23 mouse cellular contexts compared by ENCODE assay signal in genomic region chr19:55729376-55729775, GRCm38 (mm10). TPM values are rescaled to one million over a fixed set of nuclear protein-coding genes. Genes with fewer than 3 reads are reported as not detected.
A peak's percentile ranks its signal among the peaks of the same experiment; 100 is the strongest.
DNase-seq lines count a peak whose midpoint lies in the region; ATAC-seq and TF ChIP-seq lines count a peak whose summit lies in the region.
"Had no signal": no experiment of that assay in that cellular context is flagged by ENCODE, and none has a peak within 500 bp of the region (broad histone marks: within the 10 kb centered on the region; RNA-seq: fewer than 3 reads in every experiment).

No protein-coding gene starts in this region.

- H3K4me1 ChIP-seq in forebrain, embryonic 10.5 days: peaks cover 13% of the 10 kb centered on the region
- no peaks in the 10 kb centered on the region for H3K4me1 ChIP-seq in forebrain, postnatal 0 days (ENCODE audit: insufficient read depth)
- H3K4me1 ChIP-seq: forebrain, embryonic 13.5 days; hindbrain, embryonic 15.5 days had no signal

- H3K4me2 ChIP-seq in forebrain, postnatal 0 days (ENCODE audit: low read depth): no peak overlapping the region
- H3K4me2 ChIP-seq: embryonic facial prominence, embryonic 13.5 days; forebrain, embryonic 13.5 days; heart, embryonic 11.5 days; hindbrain, embryonic 12.5 days; hindbrain, embryonic 15.5 days had no signal

- H3K9me3 ChIP-seq in forebrain, embryonic 10.5 days: no peaks in the 10 kb centered on the region; the same call in 1 of the 2 replicates
- no peaks in the 10 kb centered on the region for H3K9me3 ChIP-seq in forebrain, postnatal 0 days (ENCODE audit: low read length)
- H3K9me3 ChIP-seq: embryonic facial prominence, embryonic 13.5 days; forebrain, embryonic 13.5 days; hindbrain, embryonic 12.5 days; hindbrain, embryonic 15.5 days had no signal

- 0 out of 2 replicates have a peak, but pooled peaks cover 10% of the 10 kb centered on the region for H3K27me3 ChIP-seq in forebrain, embryonic 10.5 days (ENCODE audit: poor library complexity, severe bottlenecking)
- no peaks in the 10 kb centered on the region for H3K27me3 ChIP-seq in forebrain, postnatal 0 days (ENCODE audit: insufficient read depth, low read length)
- H3K27me3 ChIP-seq: forebrain, embryonic 13.5 days; hindbrain, embryonic 15.5 days had no signal

- TF ChIP-seq CTCF in forebrain, postnatal 0 days (IDR thresholded peaks at IDR 0.05; ENCODE audit: low read depth): no peak

- no peaks in the 10 kb centered on the region for H3K36me3 ChIP-seq in forebrain, embryonic 10.5 days (replicated peaks)
- no peaks in the 10 kb centered on the region for H3K36me3 ChIP-seq in forebrain, postnatal 0 days (ENCODE audit: insufficient read depth)
- H3K36me3 ChIP-seq: embryonic facial prominence, embryonic 13.5 days; G1E; hindbrain, embryonic 12.5 days; hindbrain, embryonic 15.5 days had no signal

- H3K4me3 ChIP-seq in forebrain, embryonic 10.5 days: no peak overlapping the region
- H3K4me3 ChIP-seq in forebrain, postnatal 0 days (ENCODE audit: low read depth, low read length): no peak overlapping the region
- H3K4me3 ChIP-seq: embryonic facial prominence, embryonic 13.5 days; erythroblast, embryonic 14.5 days; forebrain, embryonic 13.5 days; gastrocnemius, adult 2 months; hindbrain, embryonic 12.5 days; hindbrain, embryonic 15.5 days had no signal

- 83% methylated on average over 8 of the region's 8 CpGs for WGBS in forebrain, embryonic 10.5 days
- WGBS in forebrain, postnatal 0 days: 86% methylated on average over 8 of the region's 8 CpGs

- H3K9ac ChIP-seq in forebrain, postnatal 0 days: no peak overlapping the region
- H3K9ac ChIP-seq: embryonic facial prominence, embryonic 13.5 days; forebrain, embryonic 13.5 days; hindbrain, embryonic 12.5 days; hindbrain, embryonic 15.5 days had no signal

- no peak for ATAC-seq in forebrain, postnatal 0 days
- ATAC-seq: forebrain, embryonic 13.5 days; forebrain, embryonic 16.5 days had no signal

- DNase-seq in forebrain, embryonic 10.5 days (ENCODE audit: extremely low spot score, low spot score): no peak
- no peak for DNase-seq in forebrain, postnatal 0 days
- DNase-seq in ES-CJ7 (ENCODE audit: low read depth, low spot score) (peak; percentile 85), ZHBTc4 (ENCODE audit: low read depth, low spot score) (peak; percentile 88)
- no peak for DNase-seq in urinary bladder, postnatal 25 days (ENCODE audit: low spot score)
- no peak for DNase-seq in thymus, postnatal 4 days
- no peak for DNase-seq in kidney, postnatal 10 days
- DNase-seq: adrenal gland, postnatal 10 days; adrenal gland, postnatal 36 days; cerebellum, adult 18-20 months; cerebellum, adult 9-10 months; cerebellum, postnatal 14 days; gastrocnemius, adult 2 months; gastrocnemius, postnatal 14 days; heart, adult 11 months had no signal

- H3K27ac ChIP-seq in forebrain, embryonic 10.5 days: peak overlapping the region; percentile 44; the same call in 1 of the 2 replicates
- no peak overlapping the region for H3K27ac ChIP-seq in forebrain, postnatal 0 days (ENCODE audit: low read depth, low read length)
- H3K27ac ChIP-seq: embryonic facial prominence, embryonic 13.5 days; forebrain, embryonic 13.5 days; gastrocnemius, adult 2 months; hindbrain, embryonic 12.5 days; hindbrain, embryonic 15.5 days had no signal

RNA-seq across cellular contexts. Expression of gene Tcf7l2, which starts 12.2 kb away (rescaled TPM):
- 96.2 and 105 TPM in 2 replicates for polyA plus RNA-seq in forebrain, embryonic 10.5 days (2016; fragmentation: Nextera tagmentation; extraction: Ambion mirVana)
- total RNA-seq in forebrain, postnatal 0 days (2014; rRNA removed): 10.8 and 17.7 TPM in 2 replicates
- 113 and 282 TPM in 2 replicates for polyA plus RNA-seq in forebrain, postnatal 0 days (2015; fragmentation: Nextera tagmentation; extraction: Ambion mirVana)

Comparison
In these comparisons a context has a peak if more than half of its experiments do, and no peak if none do; other contexts are left out.
1. DNase-seq: peak in ES-CJ7 (single experiment) and ZHBTc4 (single experiment); none in forebrain, embryonic 10.5 days (single experiment), forebrain, postnatal 0 days (single experiment), urinary bladder, postnatal 25 days (single experiment), thymus, postnatal 4 days (single experiment) and kidney, postnatal 10 days (single experiment).